Mouse (Mus musculus): ENCODE measurements around the gene Fam83f. TPM values are rescaled to one million over a fixed set of nuclear protein-coding genes. Genes with fewer than 3 reads are reported as not detected.

Fam83f gene
- polyA plus RNA-seq, 1 experiment from 2014 or later: 6.0 TPM

GRCm38 (mm10) chr15:80658815-80659471 is 12.7 kb upstream of the Fam83f start:
- 53% methylated on average over 6 of the region's 6 CpGs for WGBS (ENCODE audit: insufficient replicate concordance)
- no peak overlapping the region for H3K9ac ChIP-seq (ENCODE audit: low read depth, low read length)
- no peaks in the 10 kb centered on the region for H3K9me3 ChIP-seq (replicated peaks; ENCODE audit: control insufficient read depth, low read length)
- no peak overlapping the region for H3K27ac ChIP-seq (ENCODE audit: low read length)
- H3K4me1 ChIP-seq (ENCODE audit: control insufficient read depth, low read depth, low read length): no peaks in the 10 kb centered on the region
- H3K4me2 ChIP-seq (ENCODE audit: low read depth, low read length): no peak overlapping the region
- H3K27me3 ChIP-seq (ENCODE audit: control insufficient read depth, insufficient read depth, low read depth, low read length): no peaks in the 10 kb centered on the region
- H3K36me3 ChIP-seq (ENCODE audit: control insufficient read depth, insufficient read depth): no peaks in the 10 kb centered on the region
- no peak overlapping the region for H3K4me3 ChIP-seq (ENCODE audit: low read depth, low read length)
- ATAC-seq (ENCODE audit: low read depth): no peak

GRCm38 (mm10) chr15:80660963-80661362 is 10.7 kb upstream of the Fam83f start:
- 43% methylated on average over 4 of the region's 4 CpGs for WGBS (ENCODE audit: insufficient replicate concordance)
- Histone ChIP-seq H3K36me3 (ENCODE audit: control insufficient read depth, insufficient read depth) (no peaks in the 10 kb centered on the region), H3K4me1 (ENCODE audit: control insufficient read depth, low read depth, low read length) (no peaks in the 10 kb centered on the region), H3K9ac (ENCODE audit: low read depth, low read length) (no peak overlapping the region), H3K27ac (ENCODE audit: low read length) (no peak overlapping the region), H3K4me3 (ENCODE audit: low read depth, low read length) (no peak overlapping the region), H3K9me3 (replicated peaks; ENCODE audit: control insufficient read depth, low read length) (no peaks in the 10 kb centered on the region), H3K4me2 (ENCODE audit: low read depth, low read length) (no peak overlapping the region), H3K27me3 (ENCODE audit: control insufficient read depth, insufficient read depth, low read depth, low read length) (no peaks in the 10 kb centered on the region)
- ATAC-seq (ENCODE audit: low read depth): no peak

DNA sequence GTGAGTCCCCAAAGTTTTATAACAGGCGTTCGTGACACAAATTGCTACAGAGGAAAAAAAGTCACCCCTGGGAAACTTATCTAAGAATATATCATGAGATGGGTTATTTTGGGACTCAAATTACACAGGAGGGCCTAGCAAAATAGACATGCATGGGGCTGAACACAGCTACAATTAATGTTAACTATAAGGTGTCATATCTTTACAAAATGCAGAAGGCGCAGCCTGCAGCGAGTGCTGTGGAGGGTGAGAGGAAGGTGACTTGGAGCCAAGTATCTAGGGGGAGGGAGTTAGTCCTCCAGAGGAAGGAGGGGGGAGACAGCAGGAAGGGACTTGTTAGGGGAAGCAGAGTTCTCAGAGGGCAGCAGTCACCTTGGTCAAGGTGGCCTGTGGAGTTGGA is 7.2 kb upstream of the Fam83f start:
- Histone ChIP-seq H3K9ac (ENCODE audit: low read depth, low read length) (no peak overlapping the region), H3K4me1 (ENCODE audit: control insufficient read depth, low read depth, low read length) (no peaks in the 10 kb centered on the region), H3K4me2 (ENCODE audit: low read depth, low read length) (no peak overlapping the region), H3K27me3 (ENCODE audit: control insufficient read depth, insufficient read depth, low read depth, low read length) (no peaks in the 10 kb centered on the region), H3K27ac (ENCODE audit: low read length) (no peak overlapping the region), H3K4me3 (ENCODE audit: low read depth, low read length) (no peak overlapping the region), H3K9me3 (replicated peaks; ENCODE audit: control insufficient read depth, low read length) (no peaks in the 10 kb centered on the region), H3K36me3 (ENCODE audit: control insufficient read depth, insufficient read depth) (no peaks in the 10 kb centered on the region)
- no peak for ATAC-seq (ENCODE audit: low read depth)
- WGBS (ENCODE audit: insufficient replicate concordance): 55% methylated on average over 4 of the region's 4 CpGs

DNA sequence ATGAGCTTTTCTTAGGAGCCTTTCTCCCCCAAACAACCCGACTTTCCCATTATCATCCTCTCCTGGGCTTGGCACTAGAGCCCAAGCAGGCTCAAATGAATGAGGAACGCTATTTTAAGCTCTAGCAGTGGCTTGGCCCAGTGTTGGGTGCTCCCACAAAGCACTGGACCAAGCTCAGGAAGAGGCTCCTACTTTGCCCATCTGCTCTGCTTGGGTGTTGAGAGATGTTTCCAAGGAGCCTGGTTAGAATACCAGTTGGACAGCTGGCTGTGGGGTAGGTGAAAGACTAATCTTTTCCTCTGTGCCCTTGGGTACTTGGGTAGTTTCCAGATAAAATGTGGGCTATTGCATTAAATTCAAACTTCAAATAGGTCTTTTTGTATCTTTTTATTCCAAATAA is 1.2 kb downstream of the Fam83f start:
- H3K9ac ChIP-seq (ENCODE audit: low read depth, low read length): no peak overlapping the region
- H3K4me3 ChIP-seq (ENCODE audit: low read depth, low read length): no peak overlapping the region
- H3K9me3 ChIP-seq (replicated peaks; ENCODE audit: control insufficient read depth, low read length): no peaks in the 10 kb centered on the region
- H3K36me3 ChIP-seq (ENCODE audit: control insufficient read depth, insufficient read depth): no peaks in the 10 kb centered on the region
- peaks cover 6% of the 10 kb centered on the region for H3K4me1 ChIP-seq (ENCODE audit: control insufficient read depth, low read depth, low read length)
- H3K27ac ChIP-seq (ENCODE audit: low read length): no peak overlapping the region
- peaks cover 25% of the 10 kb centered on the region for H3K27me3 ChIP-seq (ENCODE audit: control insufficient read depth, insufficient read depth, low read depth, low read length)
- 49% methylated on average over 2 of the region's 2 CpGs for WGBS (ENCODE audit: insufficient replicate concordance)
- ATAC-seq (ENCODE audit: low read depth): no peak
- H3K4me2 ChIP-seq (ENCODE audit: low read depth, low read length): peak overlapping the region; percentile 57; the same call in 1 of the 2 replicates

- peak; percentile 33; the same call in 1 of the 2 replicates for ATAC-seq (ENCODE audit: low read depth)
- Histone ChIP-seq H3K36me3 (ENCODE audit: control insufficient read depth, insufficient read depth) (no peaks in the 10 kb centered on the region), H3K4me3 (ENCODE audit: low read depth, low read length) (no peak overlapping the region), H3K4me1 (ENCODE audit: control insufficient read depth, low read depth, low read length) (peaks cover 6% of the 10 kb centered on the region), H3K9ac (ENCODE audit: low read depth, low read length) (no peak overlapping the region), H3K9me3 (replicated peaks; ENCODE audit: control insufficient read depth, low read length) (no peaks in the 10 kb centered on the region), H3K27ac (ENCODE audit: low read length) (peak overlapping the region; percentile 22; the same call in 1 of the 2 replicates), H3K27me3 (ENCODE audit: control insufficient read depth, insufficient read depth, low read depth, low read length) (peaks cover 25% of the 10 kb centered on the region), H3K4me2 (ENCODE audit: low read depth, low read length) (0 out of 2 replicates have a peak overlapping the region, but pooled peaks have one; percentile 11)
- WGBS (ENCODE audit: insufficient replicate concordance): 53% methylated on average over 4 of the region's 4 CpGs
Measured at GRCm38 (mm10) chr15:80673337-80674095, 1.9 kb downstream of the Fam83f start.

DNA sequence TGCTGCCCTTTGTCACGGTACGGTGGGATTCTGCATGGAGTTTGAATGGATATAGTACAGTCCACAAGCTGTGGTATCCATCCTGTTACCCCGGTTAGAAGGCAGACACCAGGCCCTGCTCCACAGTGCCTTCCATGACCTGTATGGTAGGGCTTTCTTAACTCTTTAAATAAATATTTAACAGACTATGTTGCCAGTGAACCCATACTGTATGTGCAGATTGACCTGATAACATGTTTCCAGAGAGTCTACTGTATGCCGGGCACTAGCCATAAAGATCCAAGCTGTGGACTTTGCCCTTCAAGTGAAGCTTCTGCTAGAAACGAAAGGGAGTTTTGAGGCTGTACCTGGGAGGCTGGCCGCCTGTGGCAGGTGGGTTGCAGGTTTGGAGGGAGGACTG is 3.1 kb downstream of the Fam83f start:
- ATAC-seq (ENCODE audit: low read depth): peak; percentile 57
- H3K9ac ChIP-seq (ENCODE audit: low read depth, low read length): no peak overlapping the region
- H3K27ac ChIP-seq (ENCODE audit: low read length): peak overlapping the region; percentile 75

GRCm38 (mm10) chr15:80679515-80680215 is 8.0 kb downstream of the Fam83f start:
- Histone ChIP-seq H3K27ac (ENCODE audit: low read length) (peak overlapping the region; percentile 3; the same call in 1 of the 2 replicates), H3K36me3 (ENCODE audit: control insufficient read depth, insufficient read depth) (no peaks in the 10 kb centered on the region), H3K9me3 (replicated peaks; ENCODE audit: control insufficient read depth, low read length) (no peaks in the 10 kb centered on the region), H3K4me3 (ENCODE audit: low read depth, low read length) (no peak overlapping the region), H3K4me1 (ENCODE audit: control insufficient read depth, low read depth, low read length) (peaks cover 15% of the 10 kb centered on the region), H3K9ac (ENCODE audit: low read depth, low read length) (no peak overlapping the region), H3K4me2 (ENCODE audit: low read depth, low read length) (no peak overlapping the region), H3K27me3 (ENCODE audit: control insufficient read depth, insufficient read depth, low read depth, low read length) (no peaks in the 10 kb centered on the region)
- 53% methylated on average over 8 of the region's 8 CpGs for WGBS (ENCODE audit: insufficient replicate concordance)
- ATAC-seq (ENCODE audit: low read depth): no peak

More for the DNA sequence above, 3.1 kb downstream of the Fam83f start:
- Histone ChIP-seq H3K4me3 (ENCODE audit: low read depth, low read length) (no peak overlapping the region), H3K4me2 (ENCODE audit: low read depth, low read length) (0 out of 2 replicates have a peak overlapping the region, but pooled peaks have one; percentile 2), H3K27me3 (ENCODE audit: control insufficient read depth, insufficient read depth, low read depth, low read length) (peaks cover 25% of the 10 kb centered on the region), H3K9me3 (replicated peaks; ENCODE audit: control insufficient read depth, low read length) (no peaks in the 10 kb centered on the region), H3K4me1 (ENCODE audit: control insufficient read depth, low read depth, low read length) (peaks cover 9% of the 10 kb centered on the region), H3K36me3 (ENCODE audit: control insufficient read depth, insufficient read depth) (no peaks in the 10 kb centered on the region)
- WGBS (ENCODE audit: insufficient replicate concordance): 47% methylated on average over 6 of the region's 6 CpGs

DNA sequence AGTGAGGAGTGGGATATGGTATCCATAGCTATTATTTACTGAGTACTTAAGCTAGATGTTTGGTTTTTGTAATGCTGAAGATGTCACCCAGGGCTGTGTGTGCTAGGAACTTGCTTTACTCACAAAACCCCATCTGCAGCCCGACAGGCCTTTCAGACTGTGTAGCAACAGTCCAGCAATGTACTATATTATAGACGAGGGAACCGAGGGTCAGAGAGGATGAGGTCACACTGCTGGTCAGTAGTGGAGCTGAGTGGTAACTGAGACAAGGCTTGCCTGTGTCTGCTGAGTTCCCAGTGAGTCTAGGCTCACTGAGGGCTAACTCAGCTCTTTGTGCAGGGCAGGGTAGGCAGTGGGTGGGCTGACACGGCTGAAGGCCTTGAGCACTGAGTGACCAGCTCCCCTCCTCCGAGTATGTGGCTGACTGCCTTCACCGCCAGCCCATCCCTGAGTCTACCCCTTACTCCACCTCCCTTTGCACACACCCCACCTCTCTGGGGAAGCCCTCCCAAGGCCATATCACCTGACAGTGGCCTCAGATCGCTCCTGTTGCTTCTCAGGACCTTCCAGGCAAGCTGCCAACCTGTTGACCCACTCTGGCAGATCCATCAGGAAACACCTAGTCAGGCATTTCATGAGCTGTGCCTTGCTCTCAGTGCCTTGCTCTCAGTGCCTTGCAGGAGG is 8.8 kb downstream of the Fam83f start:
- peak; percentile 65 for ATAC-seq (ENCODE audit: low read depth)
- Histone ChIP-seq H3K4me3 (ENCODE audit: low read depth, low read length) (no peak overlapping the region), H3K27ac (ENCODE audit: low read length) (peak overlapping the region; percentile 36), H3K27me3 (ENCODE audit: control insufficient read depth, insufficient read depth, low read depth, low read length) (no peaks in the 10 kb centered on the region), H3K4me1 (ENCODE audit: control insufficient read depth, low read depth, low read length) (peaks cover 18% of the 10 kb centered on the region), H3K36me3 (ENCODE audit: control insufficient read depth, insufficient read depth) (no peaks in the 10 kb centered on the region), H3K9ac (ENCODE audit: low read depth, low read length) (no peak overlapping the region), H3K9me3 (replicated peaks; ENCODE audit: control insufficient read depth, low read length) (no peaks in the 10 kb centered on the region), H3K4me2 (ENCODE audit: low read depth, low read length) (no peak overlapping the region)
- WGBS (ENCODE audit: insufficient replicate concordance): 55% methylated on average over 7 of the region's 7 CpGs

Data from liver, embryonic 16.5 days (tissue).